Mouse (Mus musculus): Measurements from ENCODE around the gene Dusp19. TPM values are rescaled to one million over a fixed set of nuclear protein-coding genes. Genes with fewer than 3 reads are reported as not detected.

Gene Dusp19
- 6.2 TPM for polyA plus RNA-seq (2017; shearing (Covaris generic))

GRCm38 (mm10) chr2:80616854-80617737 is at the start of gene Dusp19, which contains the start of gene Nup35:
Dusp19 (plus strand) TSS chr2:80617045.
Nup35 (plus strand) TSS chr2:80617236.

GRCm38 (mm10) chr2:80581043-80581711 is 35.7 kb upstream of the Dusp19 start, which contains the start of gene Nckap1:
Nckap1 (minus strand) TSS chr2:80581380.

Other genes starting within 250 kb of the Dusp19 start
- not detected for gene Frzb, start 169.4 kb upstream of the Dusp19 start, polyA plus RNA-seq (2017; shearing (Covaris generic))
- 21.4 TPM for gene Nckap1, start 35.7 kb upstream of the Dusp19 start, polyA plus RNA-seq (2017; shearing (Covaris generic))
- gene Nup35, start 191 bp downstream of the Dusp19 start, polyA plus RNA-seq (2017; shearing (Covaris generic)): 22.6 TPM

All from effector memory CD4-positive, alpha-beta T cell, adult 5 months (primary cell).